Mouse (Mus musculus) layer of hippocampus, postnatal 14 days (tissue): ENCODE measurements around the gene Tsn. TPM values are rescaled to one million over a fixed set of nuclear protein-coding genes. Genes with fewer than 3 reads are reported as not detected.

Experiments used
- total RNA-seq, 2 experiments: library from RNA; stranded (reverse); gene quantifications; 2 replicates each; pipeline ENCODE4 v1.2.3; 2021

Gene Tsn
- total RNA-seq, 2 experiments from 2014 or later, result 108 to 113 TPM

Other genes with a start within 250 kb of the Tsn start
- gene Gm29106, start 135.2 kb downstream of the Tsn start, total RNA-seq, result not detected
- gene Nifk, start 10.1 kb upstream of the Tsn start, total RNA-seq, result 10 to 100 TPM; 27.1 to 28.5 TPM
- gene Clasp1, start 77.3 kb upstream of the Tsn start, total RNA-seq, result 100 to 1,000 TPM; 129 to 133 TPM